Mouse (Mus musculus) colon, adult 2 months (tissue): ENCODE data around the gene Lnpk. TPM values are rescaled to one million over a fixed set of nuclear protein-coding genes. Genes with fewer than 3 reads are reported as not detected.

Source experiments
- polyA plus RNA-seq: library from polyadenylated mRNA; depleted of rRNA; stranded (reverse); fragments of >200 nt; gene quantifications from 2 replicates; pipeline ENCODE4 v1.2.3, GENCODE M21; 2012; rRNA removed

The Lnpk gene
- polyA plus RNA-seq: 4.2 and 5.3 TPM in 2 replicates

DNA sequence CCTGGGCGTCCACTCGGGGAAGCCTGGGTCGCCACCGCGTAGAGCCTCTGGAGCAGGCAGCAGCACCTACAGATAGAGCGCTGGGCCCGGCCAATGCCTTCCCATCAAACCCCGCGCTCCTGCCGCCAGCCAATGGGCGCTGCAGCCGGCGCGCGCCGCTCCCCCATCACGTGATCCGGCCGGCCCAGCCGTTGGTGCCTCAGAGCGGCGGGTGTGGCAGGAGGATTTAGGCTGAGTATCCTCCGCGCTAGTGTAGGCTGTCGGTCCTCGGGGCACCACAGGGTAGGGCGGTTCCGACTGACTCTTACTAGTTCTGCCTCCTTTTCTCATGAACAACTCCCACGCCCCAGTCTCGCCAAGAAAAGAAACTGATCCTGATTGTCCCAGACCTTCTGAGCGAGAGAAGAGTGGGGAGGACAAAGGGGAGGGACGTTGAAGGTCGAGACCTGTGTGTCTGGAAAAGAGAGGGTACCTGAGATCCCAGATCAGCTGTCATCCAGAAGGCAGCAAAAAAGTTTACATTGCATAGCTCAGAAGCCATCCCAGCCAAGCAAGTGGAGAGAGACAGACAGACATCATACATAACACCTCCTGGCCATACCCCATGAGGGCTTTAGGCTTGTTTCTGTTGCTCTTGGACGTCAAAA is at the start of gene Lnpk:
TSS of gene Lnpk (minus strand) at position 593 of the 647 bp plus-strand sequence.

Other genes with a start within 250 kb of the Lnpk start
- 2.9 and 4.1 TPM in 2 replicates for gene Evx2, start 80.1 kb upstream of the Lnpk start, polyA plus RNA-seq
- gene Hoxd13, start 88.9 kb upstream of the Lnpk start, polyA plus RNA-seq: 24.2 and 34.6 TPM in 2 replicates
- 0.86 and 3.4 TPM in 2 replicates for gene Hoxd12, start 95.6 kb upstream of the Lnpk start, polyA plus RNA-seq
- 12.0 and 12.4 TPM in 2 replicates for gene Hoxd11, start 100.1 kb upstream of the Lnpk start, polyA plus RNA-seq
- 0.76 and 1.2 TPM in 2 replicates for gene Hoxd10, start 112.5 kb upstream of the Lnpk start, polyA plus RNA-seq
- gene Hoxd9, start 118.3 kb upstream of the Lnpk start, polyA plus RNA-seq: 2.7 and 4.4 TPM in 2 replicates
- gene Hoxd8, start 125.2 kb upstream of the Lnpk start, polyA plus RNA-seq: 5.5 and 10.1 TPM in 2 replicates
- gene Hoxd3, start 132.5 kb upstream of the Lnpk start, polyA plus RNA-seq: 3.5 and 5.1 TPM in 2 replicates
- gene Hoxd4, start 132.5 kb upstream of the Lnpk start, polyA plus RNA-seq: 10.0 and 20.6 TPM in 2 replicates
- gene Gm28230, start 147.3 kb upstream of the Lnpk start, polyA plus RNA-seq: 0.25 and 1.3 TPM in 2 replicates
- gene Hoxd1, start 183.5 kb upstream of the Lnpk start, polyA plus RNA-seq: 0.06 TPM in 1 of 2 replicates, not detected in the other
- 63.3 and 79.5 TPM in 2 replicates for gene Mtx2, start 246.4 kb upstream of the Lnpk start, polyA plus RNA-seq